Mouse (Mus musculus): Measurements from ENCODE around the gene Scube3.

GRCm38 (mm10) chr17:28133193-28133592 is 8.7 kb upstream of the Scube3 start:
- TF ChIP-seq CTCF (IDR thresholded peaks at IDR 0.05; ENCODE audit: insufficient read depth, low read depth, low read length) (peak; percentile 80), POLR2A (IDR thresholded peaks at IDR 0.05; ENCODE audit: insufficient read depth, low read depth, low read length) (no peak)
